Mouse (Mus musculus): ENCODE results near the gene Ulk2. TPM values are rescaled to one million over a fixed set of nuclear protein-coding genes. Genes with fewer than 3 reads are reported as not detected.

Ulk2 gene
- 18.4 and 34.1 TPM in 2 replicates for polyA plus RNA-seq (2012; rRNA removed)

GRCm38 (mm10) chr11:61854988-61855411 lies at the start of gene Ulk2:
Ulk2 (minus strand) TSS chr11:61855073.

GRCm38 (mm10) chr11:61761584-61762407 lies 93.1 kb downstream of the Ulk2 start, which contains the start of gene Prpsap2:
Prpsap2 (minus strand) TSS chr11:61762088.

Other genes with a start within 250 kb of the Ulk2 start
- 4.3 and 4.9 TPM in 2 replicates for gene Grap, start 201.8 kb downstream of the Ulk2 start, polyA plus RNA-seq (2012; rRNA removed)
- gene Fam83g, start 171.0 kb downstream of the Ulk2 start, polyA plus RNA-seq (2012; rRNA removed) = 0.42 and 0.68 TPM in 2 replicates
- 0.02 TPM in 1 of 2 replicates, not detected in the other for gene Slc5a10, start 134.2 kb downstream of the Ulk2 start, polyA plus RNA-seq (2012; rRNA removed)
- 53.3 and 64.6 TPM in 2 replicates for gene Prpsap2, start 93.0 kb downstream of the Ulk2 start, polyA plus RNA-seq (2012; rRNA removed)
- 9.8 and 17.4 TPM in 2 replicates for gene Akap10, start 75.2 kb upstream of the Ulk2 start, polyA plus RNA-seq (2012; rRNA removed)
- gene Specc1, start 101.7 kb upstream of the Ulk2 start, polyA plus RNA-seq (2012; rRNA removed) = 16.1 and 18.4 TPM in 2 replicates

Measured in central nervous system, embryonic 11.5 days (tissue).